Mouse (Mus musculus) CD4-positive, CD25-positive, alpha-beta regulatory T cell, adult 4 months (primary cell): ENCODE data around the gene Fam180a. TPM values are rescaled to one million over a fixed set of nuclear protein-coding genes. Genes with fewer than 3 reads are reported as not detected.

ENCODE experiments used
- ATAC-seq: one replicate; pipeline ENCODE4 v1.8.0; 2017
- polyA plus RNA-seq, 2 experiments: library from polyadenylated mRNA; unstranded; fragments of 100-300 nt; shearing (Covaris generic); gene quantifications; one replicate each; pipeline ENCODE4 v1.2.1; 2017

The Fam180a gene
- polyA plus RNA-seq, 2 experiments from 2014 or later = not detected

DNA sequence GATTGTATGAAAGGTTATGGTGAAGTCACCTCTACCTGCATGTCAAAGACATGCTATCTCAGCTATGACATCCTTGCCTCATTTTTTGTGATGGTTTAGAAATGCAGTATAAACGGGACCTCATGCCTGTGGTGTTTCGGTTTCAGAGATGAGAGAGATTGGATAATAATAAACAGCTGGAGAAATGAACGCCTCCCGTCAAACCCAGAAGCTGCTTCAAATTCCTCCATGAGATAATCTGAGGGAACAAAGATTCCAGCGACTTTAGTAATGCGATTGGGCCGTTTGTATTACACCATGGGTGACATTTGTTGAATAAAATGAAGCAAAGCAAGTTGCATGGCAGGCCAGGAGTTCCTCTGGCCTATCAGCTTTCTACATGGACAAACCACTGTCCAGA lies 16.5 kb downstream of the Fam180a start:
- ATAC-seq = no peak

DNA sequence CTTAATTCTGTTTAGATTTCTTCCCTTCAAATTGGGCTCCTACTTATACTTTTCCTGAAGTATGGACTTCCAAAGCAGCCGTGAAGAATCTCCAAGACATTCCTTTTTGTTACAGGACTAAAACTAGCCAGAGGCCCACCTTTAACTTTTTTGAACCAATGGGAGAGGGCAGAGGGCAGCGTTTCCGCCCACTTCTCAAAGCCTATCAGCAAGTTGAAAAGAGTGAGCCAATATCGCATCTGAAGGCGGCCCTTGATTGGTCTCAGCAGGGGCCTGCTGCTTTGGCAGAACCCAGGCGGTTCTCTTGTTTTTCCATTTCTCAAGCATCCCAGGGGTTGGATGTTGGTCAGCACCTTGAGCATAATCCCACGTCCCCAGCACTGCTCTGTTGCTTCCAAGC lies 17.9 kb downstream of the Fam180a start, which contains the start of gene Slc13a4:
TSS of gene Slc13a4 (minus strand) at position 95 of the 400 bp plus-strand sequence.
- no peak for ATAC-seq

DNA sequence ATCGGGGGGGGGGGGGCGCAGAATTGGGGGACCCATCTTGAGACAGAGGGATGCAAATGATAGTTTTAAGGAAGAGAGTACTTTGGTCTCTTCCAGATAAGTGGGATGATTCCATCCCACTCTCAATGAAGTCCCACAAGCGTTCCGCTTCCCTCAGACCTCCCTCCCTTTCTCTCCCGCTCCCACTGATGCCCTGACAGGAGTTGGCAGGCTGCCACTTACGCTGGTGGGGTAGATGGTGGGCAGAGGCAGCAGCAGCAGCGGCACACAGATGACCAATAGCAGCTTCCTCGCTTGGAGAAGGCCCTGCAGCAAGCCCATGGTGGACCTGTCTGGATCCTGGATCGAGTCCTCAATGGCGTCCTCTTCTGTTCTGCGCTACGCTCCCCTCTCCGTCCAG lies 18.8 kb downstream of the Fam180a start:
- ATAC-seq = no peak

DNA sequence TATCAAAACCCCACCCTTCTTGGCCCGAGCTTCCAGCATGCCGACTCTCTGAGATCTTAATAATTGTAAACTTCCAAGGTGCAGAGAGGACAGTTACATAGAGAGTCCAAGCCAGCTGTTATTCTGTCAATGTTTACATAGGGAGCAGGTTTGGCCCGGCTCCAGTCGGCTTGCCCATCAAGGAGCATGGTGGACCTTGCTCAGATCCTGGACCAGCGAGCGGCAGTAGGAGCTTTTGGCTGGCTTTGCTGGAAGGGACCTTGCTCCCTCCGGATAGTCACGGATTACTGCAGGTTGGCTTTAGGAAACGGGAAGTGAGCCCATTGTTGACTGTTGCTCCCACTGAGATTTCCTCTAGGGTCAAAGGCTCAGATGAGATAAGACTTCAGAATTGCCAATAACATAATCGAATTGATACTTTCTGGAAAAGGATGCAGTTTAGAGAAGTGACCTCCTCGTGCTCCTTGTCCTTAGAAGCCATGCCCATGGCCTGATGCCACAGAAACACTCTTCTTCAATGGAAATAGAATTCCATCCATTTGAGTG lies 22.5 kb downstream of the Fam180a start:
- ATAC-seq = no peak

DNA sequence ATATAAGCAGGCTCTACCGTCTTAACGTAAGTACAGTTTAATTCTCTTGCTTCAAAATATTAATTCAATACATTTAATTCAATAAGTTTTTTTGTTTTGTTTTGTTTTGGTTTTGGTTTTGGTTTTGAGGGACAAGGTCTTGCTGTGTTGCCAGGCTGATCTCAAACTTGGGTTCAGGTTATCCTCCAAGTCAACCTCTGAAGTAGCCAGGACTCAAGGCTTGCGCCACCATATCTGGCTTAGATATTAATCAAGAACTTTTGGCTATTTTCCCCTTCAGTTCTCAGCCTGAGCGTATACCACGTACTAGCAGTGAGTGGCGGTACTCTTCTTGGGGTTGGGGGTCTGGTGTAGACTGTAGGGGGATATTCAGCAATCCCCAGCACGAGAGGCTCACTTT lies 23.4 kb downstream of the Fam180a start:
- no peak for ATAC-seq

DNA sequence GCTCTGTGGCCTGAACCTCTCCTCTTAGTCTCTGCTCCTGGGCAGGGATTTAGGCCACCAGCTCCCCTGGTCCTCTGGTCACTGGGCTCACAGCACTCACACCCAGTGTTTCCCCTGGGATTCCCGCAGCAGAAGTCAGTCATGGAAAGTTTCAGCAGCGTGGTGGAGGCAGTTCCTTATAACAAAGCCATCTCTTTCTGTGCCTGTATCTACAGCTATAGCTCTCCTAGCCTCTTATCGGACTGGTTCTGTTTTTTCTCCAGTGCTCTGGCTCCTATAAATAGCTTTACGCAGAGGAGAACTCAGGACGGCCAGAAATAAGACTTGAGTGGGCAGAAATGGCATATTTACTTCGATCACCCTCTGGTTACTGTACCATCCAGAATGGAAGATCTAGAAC lies 27.6 kb downstream of the Fam180a start:
- ATAC-seq = no peak

DNA sequence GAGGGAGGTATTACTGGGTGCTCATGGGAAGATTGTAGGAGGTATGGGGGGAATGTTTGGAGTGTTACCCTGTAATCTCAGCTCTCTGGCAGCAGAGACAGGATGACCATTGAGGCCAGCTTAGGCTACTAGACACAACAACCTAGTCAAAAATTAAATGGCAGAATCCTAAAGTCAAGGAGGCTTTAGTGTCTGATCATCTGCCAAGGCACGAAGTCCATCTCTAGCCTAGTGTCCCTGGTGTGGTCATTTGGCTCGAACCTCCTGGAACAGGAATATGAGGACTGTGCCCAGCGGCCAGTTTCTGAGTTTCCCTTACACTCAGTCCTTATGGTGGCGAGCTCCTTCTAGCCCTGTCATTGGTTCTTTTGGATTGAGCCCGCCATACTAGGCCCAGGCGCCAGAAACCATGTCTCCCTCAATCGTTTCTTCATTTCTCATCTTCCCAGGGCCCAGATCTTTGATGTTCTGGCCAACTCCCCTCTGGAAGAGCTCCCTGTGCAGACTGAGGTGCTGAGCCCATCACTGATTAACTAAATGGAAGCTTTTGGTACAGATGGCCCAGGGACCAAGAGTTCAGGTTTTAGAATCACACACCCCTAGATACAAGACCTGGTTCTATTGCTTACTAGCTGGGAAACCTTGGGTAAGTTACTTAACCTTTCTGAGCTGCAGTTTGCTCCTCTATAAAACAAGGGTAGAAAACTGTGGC lies 28.3 kb downstream of the Fam180a start:
- no peak for ATAC-seq

DNA sequence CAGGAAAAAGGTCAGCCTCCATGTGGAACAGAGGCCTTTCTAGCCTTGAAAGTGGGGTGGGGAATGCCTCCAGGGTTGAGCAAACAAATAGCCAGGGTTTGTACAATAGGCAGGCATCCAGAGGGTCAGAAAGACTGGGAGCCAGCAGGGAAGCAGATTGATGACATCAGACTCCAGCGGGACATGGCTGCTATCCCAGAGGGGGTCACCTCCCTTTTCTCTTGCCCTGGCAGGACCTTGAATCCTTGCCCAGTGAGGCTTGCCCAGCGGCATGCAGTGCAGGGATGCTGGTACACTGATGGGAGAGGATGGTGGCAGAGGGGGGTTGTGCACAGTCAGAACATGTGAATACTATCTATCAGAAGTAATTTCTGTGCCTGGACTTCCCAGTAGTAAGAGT lies 28.9 kb downstream of the Fam180a start:
- ATAC-seq = no peak

DNA sequence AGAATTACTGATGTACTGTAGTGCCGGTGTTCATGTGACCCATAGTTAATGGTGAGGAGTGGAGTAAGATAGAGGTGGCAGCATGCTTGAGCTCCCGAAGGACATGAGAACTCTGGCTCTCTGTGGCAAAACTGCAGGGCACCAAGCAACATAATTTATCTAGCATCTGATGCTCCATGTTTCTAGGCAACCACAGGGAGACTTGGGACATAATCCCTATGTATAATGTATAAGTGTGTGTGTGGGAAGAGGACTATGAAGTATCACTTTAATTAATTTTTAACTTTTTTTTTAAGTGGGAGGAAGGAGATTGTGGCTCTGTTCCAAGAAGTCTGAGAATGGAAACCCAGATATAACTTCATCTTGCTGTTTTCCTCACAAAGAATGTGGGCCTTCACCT lies 31.0 kb downstream of the Fam180a start:
- no peak for ATAC-seq

DNA sequence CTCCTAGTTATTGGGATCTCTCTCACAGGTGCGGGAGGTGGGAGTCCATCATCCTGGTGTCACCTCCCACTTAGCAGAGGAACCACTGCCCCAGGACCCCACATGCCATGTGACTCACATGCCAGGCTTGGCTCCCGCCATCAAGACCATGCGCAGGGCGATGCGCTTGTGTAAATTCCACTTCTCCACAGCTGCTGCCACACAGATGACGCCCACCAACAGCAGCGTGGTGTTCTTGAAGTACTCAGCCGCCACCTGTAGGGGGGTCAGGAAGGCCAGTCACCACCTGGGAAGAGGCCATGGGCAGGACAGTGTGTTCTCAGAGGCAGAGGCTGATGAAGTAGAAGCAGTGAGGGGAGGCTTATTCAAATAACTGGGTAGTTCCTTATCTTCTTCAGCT lies 36.3 kb downstream of the Fam180a start:
- ATAC-seq = no peak

DNA sequence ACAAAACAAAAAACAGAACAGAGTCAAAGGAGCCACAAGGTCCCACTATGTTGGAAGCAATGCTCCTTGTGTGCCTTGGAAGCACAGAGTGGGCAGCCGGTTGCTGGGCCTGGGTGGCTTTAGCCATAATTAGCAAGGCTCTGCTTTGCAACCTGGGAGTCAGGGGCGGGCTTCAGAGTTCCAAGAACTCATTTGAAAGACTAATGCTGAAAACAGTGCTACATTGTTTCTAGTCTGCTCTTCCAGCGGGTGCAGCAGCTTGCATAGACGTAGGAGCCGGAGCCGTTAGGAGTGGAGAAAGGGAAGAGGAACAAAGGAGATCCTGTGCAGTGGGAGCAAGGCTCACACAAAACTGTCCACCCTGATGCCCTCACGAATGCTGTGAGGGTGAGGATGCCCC lies 37.0 kb downstream of the Fam180a start:
- ATAC-seq = no peak

DNA sequence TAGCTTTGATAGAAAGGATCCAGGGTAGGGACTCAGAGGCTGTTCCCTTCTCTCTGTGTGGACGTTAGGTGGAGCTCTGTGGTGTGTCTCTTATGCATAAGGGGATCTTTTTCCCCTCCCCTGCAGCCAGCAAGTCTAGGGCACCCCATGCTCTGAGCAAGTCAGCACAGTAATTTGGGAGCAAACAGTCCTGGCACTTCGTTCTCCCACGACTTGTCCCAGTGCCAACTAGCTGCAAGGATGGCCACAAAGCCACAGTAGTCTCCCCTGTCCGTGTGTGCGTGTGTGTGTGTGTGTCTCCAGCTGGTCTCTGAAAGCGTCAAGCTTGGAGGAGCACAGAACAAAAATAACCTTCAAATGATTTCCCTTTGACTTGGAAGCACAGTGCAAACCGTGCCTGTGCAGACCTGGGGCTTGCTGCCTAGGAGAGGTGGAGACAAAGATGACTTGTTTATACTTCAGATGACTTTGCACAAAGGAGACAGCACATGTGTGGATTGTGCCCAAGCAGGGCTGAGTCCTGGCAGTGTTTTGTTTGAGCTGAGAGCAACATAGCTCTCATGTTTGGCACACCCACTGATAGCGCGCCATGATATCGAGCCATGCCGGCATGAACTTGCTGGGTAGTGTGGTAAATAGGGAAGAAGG lies 37.7 kb downstream of the Fam180a start:
- no peak for ATAC-seq

DNA sequence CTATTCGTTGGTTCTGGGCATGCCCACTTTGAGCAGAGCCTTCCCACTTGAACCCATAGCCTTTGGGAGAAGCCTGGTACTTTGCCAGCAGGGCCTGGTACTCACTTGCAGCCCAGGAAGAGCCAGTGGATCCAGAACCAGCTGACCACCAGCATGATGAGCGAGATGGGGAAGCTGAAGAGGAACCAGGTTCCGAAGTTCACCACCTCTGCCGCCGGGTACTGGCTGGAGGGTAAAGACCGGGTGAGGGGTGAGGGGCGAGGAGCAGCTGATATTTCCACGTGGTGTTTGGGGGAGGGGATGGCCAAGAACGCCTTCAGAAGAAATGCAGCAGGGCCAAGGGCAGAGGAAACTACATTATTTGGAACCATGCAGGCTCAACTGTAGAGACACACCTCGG lies 46.6 kb downstream of the Fam180a start:
- ATAC-seq = no peak

DNA sequence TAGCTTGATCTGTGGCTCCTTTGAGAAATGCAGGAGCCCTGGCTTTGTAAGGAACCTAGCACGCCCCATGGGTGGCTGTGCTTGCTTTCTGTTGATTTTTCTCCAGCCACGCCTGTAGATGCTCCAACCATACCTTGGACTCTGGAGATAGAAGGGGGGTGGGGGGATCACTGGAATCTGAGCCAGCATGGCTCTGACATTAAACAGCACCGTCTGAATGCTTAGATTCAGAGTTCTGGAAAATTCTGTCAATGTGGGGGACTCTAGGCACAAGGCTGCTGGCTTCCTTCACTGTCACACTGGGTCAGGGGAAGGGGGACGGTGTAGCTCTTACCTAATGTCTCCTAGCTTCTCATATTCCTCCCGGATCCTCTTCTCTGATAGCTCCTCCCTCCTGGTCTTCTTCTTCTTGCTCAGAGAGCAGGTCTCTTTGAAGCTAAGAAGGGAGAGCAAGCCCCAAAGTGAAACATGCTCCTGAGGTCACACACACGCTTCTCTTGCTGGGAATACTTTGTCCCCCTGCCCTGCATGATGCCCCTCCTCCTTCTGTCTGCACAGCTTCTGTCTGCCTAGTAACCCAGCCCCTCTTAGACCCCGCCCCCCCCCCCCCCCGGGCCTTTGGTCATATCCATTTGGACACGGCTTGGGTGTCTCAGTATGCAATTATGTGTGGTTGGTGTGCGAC lies 47.9 kb downstream of the Fam180a start:
- no peak for ATAC-seq

DNA sequence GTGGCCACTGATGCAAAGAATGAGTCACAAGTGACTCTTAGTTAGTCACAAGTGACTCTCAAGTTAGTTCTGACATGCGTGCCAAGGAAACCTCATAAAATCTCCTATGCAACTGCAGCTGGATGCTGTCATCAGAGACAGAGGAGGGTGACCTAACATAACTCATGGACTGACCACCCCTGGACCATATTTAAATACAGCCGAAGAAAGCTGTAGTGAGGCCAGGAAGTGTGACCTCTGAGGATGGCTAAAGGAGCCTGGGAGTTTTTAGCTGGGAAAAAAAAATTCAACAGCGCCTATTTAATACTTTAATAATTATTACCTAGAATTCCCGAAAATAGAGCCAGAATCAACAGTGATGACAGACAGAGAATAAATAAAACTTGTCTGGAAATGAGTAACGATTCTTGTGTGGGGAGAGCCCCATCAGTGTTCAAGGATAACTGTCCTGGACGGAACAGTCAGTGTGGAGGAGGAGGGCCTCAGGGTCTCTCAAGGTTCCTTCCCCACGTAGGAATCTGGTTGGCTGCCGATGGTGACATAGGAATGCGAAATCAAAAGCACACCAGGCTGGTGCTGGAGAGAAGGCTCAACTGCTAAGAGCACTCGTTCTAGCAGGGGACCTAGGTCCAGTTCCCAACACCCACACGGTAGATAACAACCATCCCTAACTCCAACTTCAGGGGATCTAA lies 52.4 kb downstream of the Fam180a start:
- ATAC-seq = no peak

DNA sequence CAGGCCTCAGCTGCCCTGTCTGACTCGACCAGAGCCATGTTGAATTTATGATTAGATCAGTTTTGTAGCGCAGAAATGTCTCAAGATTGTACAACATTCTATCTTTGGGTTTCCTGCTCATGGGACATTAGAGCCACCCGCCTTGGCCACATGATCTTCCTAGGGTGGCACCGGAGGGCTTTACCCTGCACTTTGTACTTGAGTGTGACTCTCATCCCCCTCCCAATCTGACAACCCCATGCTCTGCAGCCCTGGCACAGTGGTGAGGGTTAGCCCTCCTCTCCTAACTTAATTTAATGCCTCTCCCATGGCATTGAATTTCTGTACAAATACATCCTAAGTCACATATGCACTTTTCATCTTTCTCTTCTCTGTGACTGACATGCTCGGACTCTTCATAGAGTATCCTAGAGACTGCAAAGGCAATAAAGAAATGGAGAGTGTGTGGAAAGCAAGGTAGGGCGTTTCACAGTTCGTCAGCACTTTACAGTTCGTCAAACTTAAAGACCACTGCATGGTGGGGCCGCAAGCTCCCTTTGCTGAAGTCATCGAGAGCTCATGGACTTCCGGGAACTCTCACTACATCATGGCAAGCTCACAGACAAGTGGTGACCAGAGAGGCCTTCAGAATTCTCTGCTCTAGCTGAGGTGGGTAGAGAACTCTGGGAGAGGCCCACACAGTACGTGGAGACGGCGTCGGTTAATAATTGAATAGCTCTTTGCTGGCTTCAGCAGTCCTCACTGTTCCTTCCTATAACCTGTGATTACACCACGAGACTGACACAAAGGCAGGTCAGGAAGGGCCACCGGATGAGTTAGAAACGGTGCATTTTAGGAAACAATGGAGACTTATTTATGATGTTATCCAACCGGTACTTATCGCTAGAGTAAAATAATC lies 53.8 kb downstream of the Fam180a start:
- no peak for ATAC-seq

DNA sequence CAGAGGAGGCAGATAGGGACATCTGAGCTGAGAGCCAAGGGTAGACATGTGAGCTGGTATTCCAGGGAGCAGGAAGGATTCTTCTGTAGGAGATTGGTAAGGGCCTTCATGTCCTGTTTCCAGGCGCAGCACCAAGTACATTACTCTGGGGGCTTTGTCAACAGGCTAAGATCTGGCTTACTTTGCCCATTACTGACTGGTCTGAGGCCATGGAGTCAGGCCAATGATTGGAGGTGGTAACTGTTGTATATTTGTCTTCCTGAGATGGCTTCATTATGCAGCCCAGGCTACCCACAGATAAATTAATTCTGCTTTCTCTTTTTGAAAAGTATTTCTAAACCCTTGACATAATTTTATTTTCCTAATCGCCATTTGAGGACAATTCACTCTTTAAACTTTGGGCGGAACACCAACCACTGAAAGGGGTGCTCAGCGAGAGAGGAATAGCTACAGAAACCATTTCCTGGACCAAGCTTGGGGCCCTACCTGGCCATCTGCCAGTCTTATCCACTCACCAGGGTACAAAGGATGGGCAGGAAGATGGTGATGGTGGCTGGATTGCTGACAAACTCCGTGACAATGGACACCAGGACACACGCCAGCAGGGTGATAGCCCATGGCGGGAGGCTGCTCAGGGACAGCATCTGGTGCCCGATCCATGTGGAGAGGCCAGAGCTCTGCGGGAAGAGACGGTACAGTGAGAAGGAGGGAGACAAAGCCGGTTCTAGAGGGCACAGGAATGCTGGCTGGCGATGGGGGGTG lies 54.7 kb downstream of the Fam180a start:
- ATAC-seq = no peak

DNA sequence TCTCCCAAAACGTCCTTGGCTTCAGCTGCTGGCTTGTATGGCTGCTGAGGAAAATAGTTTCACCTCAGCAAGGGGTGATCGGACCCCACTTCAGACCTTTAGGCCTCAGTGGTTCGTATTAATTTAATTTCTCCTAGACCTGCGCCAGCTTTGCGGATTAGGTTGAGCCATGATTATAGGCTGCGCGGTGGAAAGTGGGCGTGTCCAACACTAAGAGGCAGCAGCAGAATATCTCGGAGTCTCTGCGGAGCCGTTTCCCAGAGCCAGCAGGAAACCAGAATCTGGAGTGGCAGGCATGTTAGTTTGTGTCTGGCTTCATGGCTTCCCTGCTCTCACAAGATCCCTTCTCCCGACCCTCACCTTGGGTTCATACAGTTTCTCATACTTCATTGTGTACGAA lies 56.3 kb downstream of the Fam180a start:
- no peak for ATAC-seq

DNA sequence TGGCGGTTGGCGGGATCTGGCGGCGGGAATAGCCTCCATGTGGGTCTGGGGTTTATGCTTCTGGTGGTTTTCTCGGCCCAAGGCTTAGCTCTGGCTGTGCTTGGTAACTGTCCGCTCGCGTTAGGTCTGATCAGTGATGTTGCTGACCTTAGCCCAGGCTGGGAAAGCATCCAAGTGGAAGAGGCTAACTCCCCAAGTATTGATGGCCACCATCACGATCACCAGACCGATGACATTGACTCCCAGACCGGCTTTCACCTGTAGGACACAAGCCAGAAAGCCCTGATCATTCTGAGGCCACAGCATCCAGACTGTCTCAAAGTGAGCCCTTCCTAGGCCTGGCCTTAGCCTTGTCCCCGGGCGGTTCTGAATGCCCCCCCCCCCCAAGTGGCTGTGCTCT lies 57.2 kb downstream of the Fam180a start:
- no peak for ATAC-seq

DNA sequence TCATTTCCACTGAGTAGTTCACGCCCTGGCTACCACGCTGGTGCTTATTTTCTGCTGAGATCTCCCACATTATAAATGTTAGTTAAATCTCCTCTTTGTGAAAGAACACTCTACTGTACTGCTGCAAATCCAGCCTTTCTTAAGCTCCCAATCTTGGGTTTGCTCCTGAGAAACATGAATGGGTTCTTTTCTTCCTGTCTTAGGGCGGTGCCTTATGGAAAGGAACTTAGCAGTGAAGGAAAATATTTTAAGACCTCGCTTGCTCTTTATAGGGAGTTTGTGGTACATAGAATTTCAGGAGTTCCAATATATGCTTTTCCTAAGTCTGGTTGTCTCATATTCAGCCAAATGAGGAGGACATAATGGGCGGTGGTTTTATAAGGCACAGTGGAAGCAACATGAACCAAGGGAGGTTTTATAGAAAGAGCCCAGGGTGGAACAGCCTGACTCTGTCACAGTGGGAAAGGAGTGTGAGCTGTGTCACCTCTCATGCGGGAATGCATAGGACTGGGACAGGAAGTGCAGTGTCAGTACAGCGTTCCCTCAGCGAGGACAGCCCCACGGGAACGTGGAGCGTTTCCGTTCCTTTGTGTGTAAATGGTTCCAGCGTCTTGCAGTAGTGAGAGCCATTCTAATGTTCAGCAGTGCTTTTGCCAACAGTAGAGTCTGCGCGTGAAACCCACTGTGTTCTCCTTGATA lies 60.2 kb downstream of the Fam180a start:
- ATAC-seq = no peak
